In the genomic region with DNA sequence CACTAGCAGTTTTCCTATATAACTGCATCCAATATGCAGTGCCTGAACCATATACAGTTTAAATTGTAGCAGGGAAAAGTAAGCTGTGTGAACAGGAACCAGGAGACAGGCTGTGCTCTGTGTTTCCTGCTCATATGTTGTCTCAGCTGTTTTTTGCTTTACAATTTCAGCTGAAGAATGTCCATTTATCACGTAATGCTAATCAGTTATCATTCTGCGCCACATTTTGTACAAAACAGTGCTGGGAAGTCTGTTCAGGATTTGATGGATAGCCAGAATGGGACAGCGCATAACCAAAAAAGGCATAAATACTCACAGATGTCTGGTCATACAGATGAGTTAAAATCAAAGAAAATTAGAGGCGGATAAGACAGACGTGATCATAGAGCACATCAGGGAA, we compare ENCODE assay signal across 19 mouse cellular contexts.
A peak's percentile ranks its signal among the peaks of the same experiment; 100 is the strongest.
DNase-seq lines count a peak whose midpoint lies in the region; ATAC-seq and TF ChIP-seq lines count a peak whose summit lies in the region.
"Had no signal": no experiment of that assay in that cellular context is flagged by ENCODE, and none has a peak within 500 bp of the region (broad histone marks: within the 10 kb centered on the region; RNA-seq: fewer than 3 reads in every experiment).

No protein-coding gene starts in this region.

- no peaks in the 10 kb centered on the region for H3K9me3 ChIP-seq in heart, embryonic 12.5 days (replicated peaks)
- H3K9me3 ChIP-seq in liver, embryonic 16.5 days (replicated peaks; ENCODE audit: control insufficient read depth, low read length) = no peaks in the 10 kb centered on the region
- no peaks in the 10 kb centered on the region for H3K9me3 ChIP-seq in liver, postnatal 0 days (ENCODE audit: low read length)
- H3K9me3 ChIP-seq in forebrain, embryonic 16.5 days (ENCODE audit: control insufficient read depth, low read length) = no peaks in the 10 kb centered on the region
- H3K9me3 ChIP-seq: embryonic facial prominence, embryonic 13.5 days; hindbrain, embryonic 12.5 days; midbrain, embryonic 12.5 days had no signal

- ATAC-seq in heart, embryonic 12.5 days (ENCODE audit: insufficient number of reproducible peaks, low FRiP score) = 0 out of 2 replicates have a peak, but pooled peaks have one; percentile 18
- ATAC-seq in liver, embryonic 16.5 days (ENCODE audit: low read depth) = peak; percentile 50
- no peak for ATAC-seq in liver, postnatal 0 days
- peak; percentile 79 for ATAC-seq in forebrain, embryonic 16.5 days

- TF ChIP-seq EP300 in liver, postnatal 0 days (IDR thresholded peaks at IDR 0.05; ENCODE audit: low read depth) = no peak

- no peak overlapping the region for H3K27ac ChIP-seq in heart, embryonic 12.5 days (ENCODE audit: poor library complexity, severe bottlenecking)
- H3K27ac ChIP-seq in liver, embryonic 16.5 days (ENCODE audit: low read length) = no peak overlapping the region
- no peak overlapping the region for H3K27ac ChIP-seq in liver, postnatal 0 days (ENCODE audit: low read depth)
- H3K27ac ChIP-seq in forebrain, embryonic 16.5 days (ENCODE audit: low read length) = no peak overlapping the region
- H3K27ac ChIP-seq: embryonic facial prominence, embryonic 13.5 days; hindbrain, embryonic 12.5 days; midbrain, embryonic 12.5 days had no signal

- DNase-seq in heart, postnatal 36 days = no peak
- no peak for DNase-seq in liver, postnatal 0 days
- peak; percentile 39 for DNase-seq in mesoderm, embryonic 11.5 days (ENCODE audit: low read depth, low spot score)
- no peak for DNase-seq in adrenal gland, postnatal 10 days
- DNase-seq in thymus, postnatal 14 days = no peak
- DNase-seq: adrenal gland, postnatal 25 days; cerebellum, postnatal 14 days; gastrocnemius, postnatal 36 days; kidney, adult 18-20 months; liver; lung, postnatal 4 days; thymus, postnatal 4 days had no signal

- no peak for TF ChIP-seq CTCF in liver, postnatal 0 days (IDR thresholded peaks at IDR 0.05; ENCODE audit: low read depth)

- WGBS in heart, embryonic 12.5 days = 61% methylated on average over 5 of the region's 5 CpGs
- 58% methylated on average over 5 of the region's 5 CpGs for WGBS in liver, embryonic 16.5 days (ENCODE audit: insufficient replicate concordance)
- 64% methylated on average over 5 of the region's 5 CpGs for WGBS in liver, postnatal 0 days (ENCODE audit: insufficient replicate concordance)
- WGBS in forebrain, embryonic 16.5 days = 35% methylated on average over 5 of the region's 5 CpGs

- H3K4me2 ChIP-seq in heart, embryonic 12.5 days = no peak overlapping the region
- no peak overlapping the region for H3K4me2 ChIP-seq in liver, embryonic 16.5 days (ENCODE audit: low read depth, low read length)
- no peak overlapping the region for H3K4me2 ChIP-seq in liver, postnatal 0 days (ENCODE audit: low read depth, low read length)
- H3K4me2 ChIP-seq in forebrain, embryonic 16.5 days (ENCODE audit: low read length) = no peak overlapping the region
- H3K4me2 ChIP-seq: embryonic facial prominence, embryonic 13.5 days; heart, embryonic 11.5 days; hindbrain, embryonic 12.5 days; midbrain, embryonic 12.5 days had no signal

- H3K9ac ChIP-seq in heart, embryonic 12.5 days = no peak overlapping the region
- no peak overlapping the region for H3K9ac ChIP-seq in liver, embryonic 16.5 days (ENCODE audit: low read depth, low read length)
- no peak overlapping the region for H3K9ac ChIP-seq in liver, postnatal 0 days (replicated peaks)
- no peak overlapping the region for H3K9ac ChIP-seq in forebrain, embryonic 16.5 days (replicated peaks; ENCODE audit: low read depth, low read length)
- H3K9ac ChIP-seq: embryonic facial prominence, embryonic 13.5 days; hindbrain, embryonic 12.5 days; midbrain, embryonic 12.5 days had no signal

- no peaks in the 10 kb centered on the region for H3K27me3 ChIP-seq in heart, embryonic 12.5 days (replicated peaks)
- no peaks in the 10 kb centered on the region for H3K27me3 ChIP-seq in liver, embryonic 16.5 days (ENCODE audit: control insufficient read depth, insufficient read depth, low read depth, low read length)
- no peaks in the 10 kb centered on the region for H3K27me3 ChIP-seq in liver, postnatal 0 days (ENCODE audit: insufficient read depth, low read length)
- no peaks in the 10 kb centered on the region for H3K27me3 ChIP-seq in forebrain, embryonic 16.5 days (replicated peaks; ENCODE audit: control insufficient read depth, insufficient read depth, low read length)
- H3K27me3 ChIP-seq: embryonic facial prominence, embryonic 13.5 days; hindbrain, embryonic 12.5 days; midbrain, embryonic 12.5 days had no signal

- no peaks in the 10 kb centered on the region; the same call in 1 of the 2 replicates for H3K4me1 ChIP-seq in heart, embryonic 12.5 days (replicated peaks)
- H3K4me1 ChIP-seq in liver, embryonic 16.5 days (ENCODE audit: control insufficient read depth, low read depth, low read length) = no peaks in the 10 kb centered on the region
- no peaks in the 10 kb centered on the region for H3K4me1 ChIP-seq in liver, postnatal 0 days (ENCODE audit: insufficient read depth)
- H3K4me1 ChIP-seq in forebrain, embryonic 16.5 days (replicated peaks; ENCODE audit: control insufficient read depth, insufficient read depth, low read length) = peaks cover 4% of the 10 kb centered on the region
- H3K4me1 ChIP-seq: embryonic facial prominence, embryonic 13.5 days; hindbrain, embryonic 12.5 days; midbrain, embryonic 12.5 days had no signal

- no peak overlapping the region for H3K4me3 ChIP-seq in heart, embryonic 12.5 days
- H3K4me3 ChIP-seq in liver, embryonic 16.5 days (ENCODE audit: low read depth, low read length) = no peak overlapping the region
- no peak overlapping the region for H3K4me3 ChIP-seq in liver, postnatal 0 days (ENCODE audit: low read depth, low read length)
- no peak overlapping the region for H3K4me3 ChIP-seq in forebrain, embryonic 16.5 days (replicated peaks; ENCODE audit: low read length)
- H3K4me3 ChIP-seq: embryonic facial prominence, embryonic 13.5 days; hindbrain, embryonic 12.5 days; midbrain, embryonic 12.5 days had no signal

- intact Hi-C loops in heart, postnatal 36 days (cut with DNase I) = no loop called here

- H3K36me3 ChIP-seq in heart, embryonic 12.5 days = no peaks in the 10 kb centered on the region
- no peaks in the 10 kb centered on the region for H3K36me3 ChIP-seq in liver, embryonic 16.5 days (ENCODE audit: control insufficient read depth, insufficient read depth)
- H3K36me3 ChIP-seq in liver, postnatal 0 days (replicated peaks; ENCODE audit: insufficient read depth, low read length) = no peaks in the 10 kb centered on the region
- no peaks in the 10 kb centered on the region for H3K36me3 ChIP-seq in forebrain, embryonic 16.5 days (ENCODE audit: control insufficient read depth, insufficient read depth)
- H3K36me3 ChIP-seq: embryonic facial prominence, embryonic 13.5 days; hindbrain, embryonic 12.5 days; midbrain, embryonic 12.5 days had no signal
